23 mouse cellular contexts compared by ENCODE assay signal in genomic region chr17:76817936-76818335, GRCm38 (mm10).
DNase-seq lines count a peak whose midpoint lies in the region; ATAC-seq lines count a peak whose summit lies in the region.
"Had no signal": no experiment of that assay in that cellular context is flagged by ENCODE, and none has a peak within 500 bp of the region (broad histone marks: within the 10 kb centered on the region; RNA-seq: fewer than 3 reads in every experiment).

No protein-coding gene starts in this region.

- no peaks in the 10 kb centered on the region for H3K4me1 ChIP-seq in embryonic facial prominence, embryonic 14.5 days (ENCODE audit: control insufficient read depth, insufficient read depth, low read length)
- no peaks in the 10 kb centered on the region for H3K4me1 ChIP-seq in embryonic facial prominence, embryonic 10.5 days

- H3K36me3 ChIP-seq in embryonic facial prominence, embryonic 14.5 days (ENCODE audit: control insufficient read depth, insufficient read depth, low read length), result no peaks in the 10 kb centered on the region
- no peaks in the 10 kb centered on the region for H3K36me3 ChIP-seq in embryonic facial prominence, embryonic 10.5 days (replicated peaks)
- H3K36me3 ChIP-seq: G1E had no signal

- no peak overlapping the region for H3K4me2 ChIP-seq in embryonic facial prominence, embryonic 14.5 days (ENCODE audit: low read depth, low read length)

- H3K27me3 ChIP-seq in embryonic facial prominence, embryonic 14.5 days (replicated peaks; ENCODE audit: control insufficient read depth, insufficient read depth, low read length), result no peaks in the 10 kb centered on the region
- H3K27me3 ChIP-seq in embryonic facial prominence, embryonic 10.5 days (replicated peaks; ENCODE audit: low read depth, poor library complexity, severe bottlenecking), result no peaks in the 10 kb centered on the region
- H3K27me3 ChIP-seq: CH12.LX, Patski had no signal

- WGBS in embryonic facial prominence, embryonic 14.5 days, result 66% methylated on average over 1 of the region's 1 CpGs
- WGBS in embryonic facial prominence, embryonic 10.5 days, result 72% methylated on average over 1 of the region's 1 CpGs

- no peak for ATAC-seq in embryonic facial prominence, embryonic 14.5 days (ENCODE audit: low read depth)
- ATAC-seq: activated CD4-positive, CD25-positive, alpha-beta regulatory T cell, adult 4 months; CD4-positive, CD25-positive, alpha-beta regulatory T cell, adult 4 months; Patski had no signal

- no peak overlapping the region for H3K4me3 ChIP-seq in embryonic facial prominence, embryonic 14.5 days (ENCODE audit: low read depth, low read length)
- H3K4me3 ChIP-seq in embryonic facial prominence, embryonic 10.5 days, result no peak overlapping the region

- H3K9me3 ChIP-seq in embryonic facial prominence, embryonic 14.5 days (ENCODE audit: control insufficient read depth, low read length), result no peaks in the 10 kb centered on the region
- no peaks in the 10 kb centered on the region for H3K9me3 ChIP-seq in embryonic facial prominence, embryonic 10.5 days
- H3K9me3 ChIP-seq: G1E had no signal

- peak; percentile 2 for DNase-seq in embryonic facial prominence, embryonic 14.5 days (ENCODE audit: low spot score)
- no peak for DNase-seq in embryonic facial prominence, embryonic 10.5 days (ENCODE audit: low spot score)
- DNase-seq in Muller cell, postnatal 12 days (ENCODE audit: inconsistent ontology term), result peak; percentile 74
- peak; percentile 68 for DNase-seq in retina, embryonic 14.5 days (ENCODE audit: low spot score)
- DNase-seq in retina, postnatal 1 day, result peak; percentile 87
- no peak for DNase-seq in ovary, postnatal 14 days (ENCODE audit: low spot score)
- DNase-seq in kidney, adult 9 months, result no peak
- DNase-seq in gastrocnemius, postnatal 25 days, result no peak
- DNase-seq: adrenal gland, adult 2 months; adrenal gland, adult 8-10 months; adrenal gland, postnatal 10 days; adrenal gland, postnatal 14 days; adrenal gland, postnatal 25 days; adrenal gland, postnatal 36 days; B cell, adult 2 months; cerebellum, adult 11 months; cerebellum, adult 11-12 months; cerebellum, adult 18-20 months had no signal

- H3K9ac ChIP-seq in embryonic facial prominence, embryonic 14.5 days (ENCODE audit: low read depth, low read length), result no peak overlapping the region

- H3K27ac ChIP-seq in embryonic facial prominence, embryonic 14.5 days (replicated peaks; ENCODE audit: low read depth, low read length), result no peak overlapping the region
- no peak overlapping the region for H3K27ac ChIP-seq in embryonic facial prominence, embryonic 10.5 days (replicated peaks)

Comparison
In these comparisons a context has a peak if more than half of its experiments do, and no peak if none do; other contexts are left out.
1. DNase-seq: peak in embryonic facial prominence, embryonic 14.5 days (single experiment), Muller cell, postnatal 12 days (single experiment), retina, embryonic 14.5 days (single experiment) and retina, postnatal 1 day (single experiment); none in embryonic facial prominence, embryonic 10.5 days (single experiment), ovary, postnatal 14 days (single experiment), kidney, adult 9 months (single experiment) and gastrocnemius, postnatal 25 days (single experiment).